Mouse (Mus musculus): Measurements from ENCODE around the gene Pi4ka. TPM values are rescaled to one million over a fixed set of nuclear protein-coding genes. Genes with fewer than 3 reads are reported as not detected.
A peak's percentile ranks its signal among the peaks of the same experiment; 100 is the strongest.
"Not testable (repeated sequence)": the region's sequence is repeated elsewhere in the genome, so short reads cannot be mapped to it uniquely, and the experiment has no call there.

Gene Pi4ka
- polyA plus RNA-seq, 1 experiment from 2014 or later: 38.3 TPM

GRCm38 (mm10) chr16:17232794-17233701 lies 173.1 kb downstream of the Pi4ka start, which contains the start of gene Hic2:
Hic2 (plus strand) TSS chr16:17233572.
- H3K4me1 ChIP-seq (ENCODE audit: control insufficient read depth, insufficient read depth, low read length): peaks cover 23% of the 10 kb centered on the region
- no peaks in the 10 kb centered on the region for H3K36me3 ChIP-seq (ENCODE audit: control insufficient read depth, insufficient read depth, low read length)
- no peaks in the 10 kb centered on the region for H3K27me3 ChIP-seq (ENCODE audit: control insufficient read depth, insufficient read depth, low read length)
- H3K4me2 ChIP-seq: peak within 1 kb of the TSS; percentile 94
- H3K9me3 ChIP-seq (replicated peaks; ENCODE audit: control insufficient read depth, low read length): 0 out of 2 replicates have a peak, but pooled peaks cover 2% of the 10 kb centered on the region
- ATAC-seq (replicated peaks; ENCODE audit: insufficient number of reproducible peaks, low FRiP score, low TSS enrichment): peak; percentile 99
- WGBS (ENCODE audit: insufficient replicate concordance): under 1% methylated on average over 59 of the region's 59 CpGs
- peak within 1 kb of the TSS; percentile 91 for H3K27ac ChIP-seq (ENCODE audit: low read depth, low read length)
- peak within 1 kb of the TSS; percentile 96 for H3K9ac ChIP-seq (ENCODE audit: low read depth, low read length)
- H3K4me3 ChIP-seq (ENCODE audit: low read depth, low read length): peak within 1 kb of the TSS; percentile 95

DNA sequence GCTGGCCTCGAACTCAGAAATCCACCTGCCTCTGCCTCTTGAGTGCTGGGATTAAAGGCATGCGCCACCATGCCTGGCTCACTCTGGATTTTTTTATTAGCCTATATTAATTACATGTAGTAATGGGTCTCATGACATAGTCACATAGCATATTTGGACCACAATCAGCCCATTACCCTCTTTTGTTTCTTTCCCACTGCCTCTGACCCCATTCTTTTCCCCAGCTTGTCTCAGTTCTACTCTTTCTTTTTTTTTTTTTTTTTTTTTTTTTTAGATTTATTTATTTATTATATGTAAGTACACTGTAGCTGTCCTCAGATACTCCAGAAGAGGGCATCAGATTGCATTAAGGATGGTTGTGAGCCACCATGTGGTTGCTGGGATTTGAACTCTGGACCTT lies 174.6 kb downstream of the Pi4ka start:
- H3K4me3 ChIP-seq (ENCODE audit: low read depth, low read length); H3K27ac ChIP-seq (ENCODE audit: low read depth, low read length); H3K9ac ChIP-seq (ENCODE audit: low read depth, low read length); H3K9me3 ChIP-seq (replicated peaks; ENCODE audit: control insufficient read depth, low read length); H3K36me3 ChIP-seq (ENCODE audit: control insufficient read depth, insufficient read depth, low read length); H3K27me3 ChIP-seq (ENCODE audit: control insufficient read depth, insufficient read depth, low read length); ATAC-seq (replicated peaks; ENCODE audit: insufficient number of reproducible peaks, low FRiP score, low TSS enrichment); H3K4me2 ChIP-seq: not testable (repeated sequence)
- peaks cover 14% of the 10 kb centered on the region for H3K4me1 ChIP-seq (ENCODE audit: control insufficient read depth, insufficient read depth, low read length)
- 86% methylated on average over 2 of the region's 2 CpGs for WGBS (ENCODE audit: insufficient replicate concordance)

Other genes starting within 250 kb of the Pi4ka start
- 313 and 328 TPM in 2 replicates for gene Ube2l3, start 203.7 kb downstream of the Pi4ka start, polyA plus RNA-seq (2014; fragmentation: Nextera tagmentation; extraction: Ambion mirVana)
- 0.04 and 0.34 TPM in 2 replicates for gene Rimbp3, start 197.7 kb downstream of the Pi4ka start, polyA plus RNA-seq (2014; fragmentation: Nextera tagmentation; extraction: Ambion mirVana)
- gene Hic2, start 172.7 kb downstream of the Pi4ka start, polyA plus RNA-seq (2014; fragmentation: Nextera tagmentation; extraction: Ambion mirVana): 4.5 and 4.8 TPM in 2 replicates
- 4.9 and 7.1 TPM in 2 replicates for gene Tmem191c, start 130.2 kb downstream of the Pi4ka start, polyA plus RNA-seq (2014; fragmentation: Nextera tagmentation; extraction: Ambion mirVana)
- 0.61 and 2.5 TPM in 2 replicates for gene Serpind1, start 74.9 kb downstream of the Pi4ka start, polyA plus RNA-seq (2014; fragmentation: Nextera tagmentation; extraction: Ambion mirVana)
- gene Snap29, start 328 bp downstream of the Pi4ka start, polyA plus RNA-seq (2014; fragmentation: Nextera tagmentation; extraction: Ambion mirVana): 6.0 and 6.5 TPM in 2 replicates
- gene Crkl, start 45.7 kb upstream of the Pi4ka start, polyA plus RNA-seq (2014; fragmentation: Nextera tagmentation; extraction: Ambion mirVana): 47.8 and 49.6 TPM in 2 replicates
- gene Aifm3, start 83.3 kb upstream of the Pi4ka start, polyA plus RNA-seq (2014; fragmentation: Nextera tagmentation; extraction: Ambion mirVana): 0.54 and 0.68 TPM in 2 replicates
- 46.6 and 47.4 TPM in 2 replicates for gene Lztr1, start 102.4 kb upstream of the Pi4ka start, polyA plus RNA-seq (2014; fragmentation: Nextera tagmentation; extraction: Ambion mirVana)
- gene Thap7, start 124.8 kb upstream of the Pi4ka start, polyA plus RNA-seq (2014; fragmentation: Nextera tagmentation; extraction: Ambion mirVana): 31.4 and 34.0 TPM in 2 replicates
- gene Lrrc74b, start 154.9 kb upstream of the Pi4ka start, polyA plus RNA-seq (2014; fragmentation: Nextera tagmentation; extraction: Ambion mirVana): not detected in 2 replicates
- 0.51 and 0.70 TPM in 2 replicates for gene P2rx6, start 155.6 kb upstream of the Pi4ka start, polyA plus RNA-seq (2014; fragmentation: Nextera tagmentation; extraction: Ambion mirVana)
- 5.4 and 6.2 TPM in 2 replicates for gene Slc7a4, start 176.9 kb upstream of the Pi4ka start, polyA plus RNA-seq (2014; fragmentation: Nextera tagmentation; extraction: Ambion mirVana)
- gene Smpd4, start 213.0 kb upstream of the Pi4ka start, polyA plus RNA-seq (2014; fragmentation: Nextera tagmentation; extraction: Ambion mirVana): 34.9 and 37.7 TPM in 2 replicates
- gene Ccdc74a, start 240.2 kb upstream of the Pi4ka start, polyA plus RNA-seq (2014; fragmentation: Nextera tagmentation; extraction: Ambion mirVana): 3.7 and 5.3 TPM in 2 replicates